Mouse (Mus musculus) naive thymus-derived CD4-positive, alpha-beta T cell, adult 2 months (primary cell): ENCODE results near the gene Cish.

Experiments used
- DNase-seq: peaks from one replicate; pipeline ENCODE4 v3.0.0-alpha.2; 2011; ENCODE audit warnings: low read depth

Gene Cish

GRCm38 (mm10) chr9:107315791-107316190 is 20.0 kb downstream of the Cish start:
- DNase-seq, result no peak

- DNase-seq, result no peak
These were observed 26.7 kb downstream of the Cish start for GRCm38 (mm10) chr9:107322461-107323050.

- DNase-seq, result peak; percentile 41
These were observed 27.7 kb downstream of the Cish start for GRCm38 (mm10) chr9:107323558-107323957.

GRCm38 (mm10) chr9:107324799-107325561 is 29.2 kb downstream of the Cish start:
- DNase-seq, result no peak

- DNase-seq, result no peak
These were observed 30.1 kb downstream of the Cish start for GRCm38 (mm10) chr9:107325904-107326303.

- no peak for DNase-seq
These were observed 32.2 kb downstream of the Cish start for GRCm38 (mm10) chr9:107327879-107328620.

- DNase-seq, result no peak
These were observed 35.0 kb downstream of the Cish start for GRCm38 (mm10) chr9:107330791-107331190.

- peak; percentile 56 for DNase-seq
These were observed 37.9 kb downstream of the Cish start for GRCm38 (mm10) chr9:107333686-107334085.

GRCm38 (mm10) chr9:107334356-107334755 is 38.5 kb downstream of the Cish start:
- peak; percentile 68 for DNase-seq

GRCm38 (mm10) chr9:107335046-107335445 is 39.2 kb downstream of the Cish start:
- DNase-seq, result peak; percentile 57

- DNase-seq, result peak; percentile 89
These were observed 40.1 kb downstream of the Cish start for GRCm38 (mm10) chr9:107335909-107336308.

GRCm38 (mm10) chr9:107336386-107336785 is 40.6 kb downstream of the Cish start:
- no peak for DNase-seq

- DNase-seq, result peak; percentile 91
These were observed 42.5 kb downstream of the Cish start, which contains the start of gene Hemk1 for GRCm38 (mm10) chr9:107338172-107338883. TSS of gene Hemk1 (minus strand) at chr9:107338350.

GRCm38 (mm10) chr9:107340267-107340859 is 44.5 kb downstream of the Cish start, which contains the start of gene 6430571L13Rik:
TSS of gene 6430571L13Rik (plus strand) at chr9:107340602.
- peak; percentile 90 for DNase-seq

GRCm38 (mm10) chr9:107340911-107341645 is 45.3 kb downstream of the Cish start:
- peak; percentile 21 for DNase-seq

GRCm38 (mm10) chr9:107342201-107342709 is 46.4 kb downstream of the Cish start:
- no peak for DNase-seq

GRCm38 (mm10) chr9:107343146-107343943 is 47.5 kb downstream of the Cish start:
- no peak for DNase-seq

GRCm38 (mm10) chr9:107344027-107344426 is 48.2 kb downstream of the Cish start:
- no peak for DNase-seq

GRCm38 (mm10) chr9:107346081-107346480 is 50.3 kb downstream of the Cish start:
- no peak for DNase-seq
